Mouse (Mus musculus) hindlimb bud, embryonic 11.5 days (tissue): ENCODE results near the gene Ptges2.

ENCODE experiments used
- DNase-seq: peaks from one replicate; pipeline ENCODE4 v3.0.0-alpha.2; 2012; ENCODE audit warnings: low read depth, low spot score; ENCODE audit errors: extremely low spot score

Ptges2 gene

GRCm38 (mm10) chr2:32413936-32414335 is 18.2 kb downstream of the Ptges2 start:
- no peak for DNase-seq

- no peak for DNase-seq
Measured at GRCm38 (mm10) chr2:32415801-32416200, 20.1 kb downstream of the Ptges2 start.

- no peak for DNase-seq
Measured at GRCm38 (mm10) chr2:32416556-32416955, 20.9 kb downstream of the Ptges2 start.

GRCm38 (mm10) chr2:32417486-32417885 is 21.8 kb downstream of the Ptges2 start:
- no peak for DNase-seq

- no peak for DNase-seq
Measured at GRCm38 (mm10) chr2:32418430-32419151, 22.9 kb downstream of the Ptges2 start.

DNA sequence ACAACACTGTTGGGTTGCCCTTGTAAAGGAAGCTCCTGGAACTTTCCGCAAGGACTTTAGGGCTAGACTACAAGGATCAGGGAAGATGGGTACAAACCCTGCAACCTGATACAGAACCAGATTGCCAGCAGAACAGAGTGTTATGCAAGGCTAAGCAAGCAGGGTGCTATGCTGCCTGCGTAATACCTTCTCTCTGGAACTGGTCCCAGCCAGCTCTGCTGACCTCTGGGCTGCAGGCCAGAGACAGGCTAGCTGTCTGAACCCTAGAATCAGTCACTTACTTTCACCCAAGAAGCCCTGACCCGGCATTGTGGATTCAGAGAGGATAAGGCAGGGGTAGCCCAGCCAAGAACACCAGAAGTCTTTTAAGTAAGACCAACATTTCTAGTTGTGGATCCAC is 23.7 kb downstream of the Ptges2 start:
- DNase-seq, result no peak

GRCm38 (mm10) chr2:32420066-32420608 is 24.4 kb downstream of the Ptges2 start:
- no peak for DNase-seq

- no peak for DNase-seq
Measured at GRCm38 (mm10) chr2:32420647-32421046, 25.0 kb downstream of the Ptges2 start.

- no peak for DNase-seq
Measured at GRCm38 (mm10) chr2:32421851-32422251, 26.2 kb downstream of the Ptges2 start.

DNA sequence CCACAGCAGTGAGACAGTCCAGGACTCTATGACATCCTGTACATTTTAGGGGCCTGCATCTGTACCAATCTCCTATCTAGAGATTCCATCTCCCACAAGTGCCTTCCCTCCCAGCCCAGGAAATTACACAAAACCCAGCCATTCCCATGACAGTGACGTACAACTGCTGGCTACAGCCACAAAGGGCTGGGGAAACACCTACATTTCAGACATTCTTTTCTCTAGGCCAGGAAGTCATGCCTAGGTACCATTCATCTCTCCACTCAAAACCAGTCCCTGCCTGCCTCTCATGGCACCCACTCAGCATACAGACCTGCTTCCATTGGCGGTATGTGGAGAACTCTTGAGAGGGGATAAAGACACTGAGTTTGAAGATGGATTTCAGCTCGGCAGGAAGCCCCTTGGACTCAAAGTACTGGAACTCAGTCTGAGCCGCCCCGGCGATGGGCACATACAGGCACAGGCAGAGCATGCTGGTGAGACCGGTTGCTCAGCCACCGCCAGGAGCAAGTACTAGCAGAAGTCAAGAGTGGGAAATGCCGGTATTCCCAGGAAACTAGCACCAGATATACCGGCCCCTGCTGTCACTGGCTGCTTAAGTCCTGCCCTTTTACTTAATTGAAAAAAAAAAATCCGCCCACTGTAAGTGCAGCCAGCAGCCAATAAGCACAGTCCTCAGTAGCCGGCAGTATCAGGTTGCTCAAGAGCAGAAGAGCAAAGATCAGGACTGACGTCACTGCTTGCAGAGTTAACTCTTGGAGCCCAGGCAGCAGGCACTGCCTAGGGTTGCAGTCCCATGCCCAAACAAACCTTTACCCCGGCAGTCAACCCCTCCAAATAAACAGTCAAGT is 28.0 kb downstream of the Ptges2 start:
- peak; percentile 77 for DNase-seq

DNA sequence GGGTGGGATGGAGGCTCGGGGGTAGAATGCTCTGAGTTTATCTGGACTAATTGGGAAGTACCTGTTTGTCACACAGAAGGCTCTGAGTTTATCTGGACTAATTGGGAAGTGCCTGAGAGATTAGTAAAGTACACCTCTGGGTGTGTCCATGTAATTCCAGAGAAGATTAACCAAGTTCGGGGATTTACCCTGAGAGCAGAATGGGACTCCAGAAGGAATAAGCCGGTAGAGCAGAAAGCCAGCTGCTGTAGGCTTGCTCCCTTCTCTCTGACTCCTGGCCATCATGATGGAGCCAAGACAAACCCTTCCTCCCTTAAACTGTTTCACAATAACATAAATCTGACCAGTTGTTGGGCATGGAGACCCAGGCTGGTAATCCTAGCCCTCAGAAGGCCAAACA is 29.1 kb downstream of the Ptges2 start:
- no peak for DNase-seq

DNA sequence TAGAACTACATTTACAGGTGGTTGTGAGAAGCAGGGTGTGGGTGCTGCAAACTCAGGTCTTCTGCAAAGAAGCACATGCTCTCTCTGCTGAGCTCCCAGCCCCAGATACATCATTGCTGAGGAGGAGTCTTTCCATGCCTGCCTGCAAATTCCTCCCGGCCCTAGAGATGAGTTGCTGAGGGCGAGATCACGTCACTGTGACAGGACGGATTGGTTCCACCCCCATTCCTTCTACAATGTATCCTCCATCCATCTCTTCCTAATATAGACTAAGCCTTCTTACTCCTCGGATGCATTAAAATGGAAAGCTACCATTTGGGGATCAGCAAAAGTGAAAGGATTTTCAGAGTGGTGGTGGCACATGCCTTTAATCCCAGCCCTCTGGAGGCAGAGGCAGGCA is 29.9 kb downstream of the Ptges2 start:
- no peak for DNase-seq

DNA sequence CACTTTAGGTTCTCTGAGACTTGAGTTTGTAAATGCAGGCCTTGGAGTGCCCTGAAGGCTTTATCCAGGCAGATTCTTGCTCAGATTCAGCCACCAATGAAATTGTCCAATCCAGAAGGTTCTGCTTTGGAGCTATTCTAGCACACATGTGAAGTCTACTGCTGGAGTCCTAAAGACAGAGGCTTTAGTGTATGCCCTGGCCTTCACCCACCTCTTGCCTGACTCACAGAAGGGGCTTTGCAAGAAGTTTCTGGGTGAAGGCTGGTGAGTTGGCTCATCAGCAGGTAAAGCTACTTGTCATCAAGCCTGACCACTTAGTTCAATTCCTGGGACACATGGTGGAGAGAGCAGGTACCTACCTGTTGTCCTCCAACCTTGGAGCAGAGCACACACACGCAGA is 30.4 kb downstream of the Ptges2 start:
- no peak for DNase-seq

- DNase-seq, result no peak
Measured at GRCm38 (mm10) chr2:32427720-32428119, 32.0 kb downstream of the Ptges2 start.

GRCm38 (mm10) chr2:32428262-32428722 is 32.6 kb downstream of the Ptges2 start:
- no peak for DNase-seq

DNA sequence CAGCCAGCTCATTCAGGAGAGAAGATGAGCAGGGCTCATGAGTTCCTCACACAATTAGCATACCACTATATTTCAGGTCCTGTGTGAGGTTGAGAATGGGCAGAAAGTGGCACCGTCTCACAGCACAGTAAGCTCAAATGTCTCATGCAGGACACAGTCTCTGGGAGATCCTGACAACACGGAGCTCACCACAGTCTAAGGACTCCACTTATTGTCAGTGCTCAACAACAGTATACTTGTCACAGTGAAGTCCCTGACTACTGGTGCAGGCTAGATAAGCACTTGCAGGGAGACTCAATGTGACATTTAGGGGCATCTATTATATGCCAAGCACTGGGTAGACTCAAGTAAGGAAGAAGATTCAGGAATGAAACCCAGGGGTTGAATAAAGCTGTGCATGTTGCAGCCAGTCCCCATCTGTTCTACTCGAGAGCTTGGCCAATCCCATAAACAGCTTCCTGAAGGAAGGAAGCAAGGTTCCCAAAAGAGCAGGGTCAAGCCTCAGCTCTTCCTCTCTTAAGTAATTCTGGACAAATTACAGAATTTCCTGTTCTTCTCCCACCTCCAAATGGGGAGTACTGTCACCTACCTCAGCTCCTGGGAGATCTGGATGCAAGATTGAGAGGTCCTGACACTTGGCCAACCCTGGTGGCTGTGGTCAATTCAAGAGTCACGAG is 33.7 kb downstream of the Ptges2 start:
- no peak for DNase-seq

- peak; percentile 92 for DNase-seq
Measured at GRCm38 (mm10) chr2:32430701-32431676, 35.3 kb downstream of the Ptges2 start.

GRCm38 (mm10) chr2:32436686-32437372 is 41.1 kb downstream of the Ptges2 start:
- no peak for DNase-seq

GRCm38 (mm10) chr2:32437612-32438166 is 42.0 kb downstream of the Ptges2 start:
- no peak for DNase-seq
